Mouse (Mus musculus) MEL (cell line): ENCODE data around the gene Krt15. TPM values are rescaled to one million over a fixed set of nuclear protein-coding genes. Genes with fewer than 3 reads are reported as not detected.

Source experiments
- DNase-seq: peaks from one replicate; pipeline ENCODE4 v3.0.0; 2011; ENCODE audit warnings: low read depth, low spot score
- H3K27ac ChIP-seq: 2 replicates; pipeline ENCODE4 v1.5.1; 2012; ENCODE audit warnings: low read depth, mild to moderate bottlenecking, control low read depth, low read length, moderate library complexity; ENCODE audit not compliant: control insufficient read depth
- H3K27me3 ChIP-seq, 2 experiments: fragments of 150-350 bp in 1 of 2; sonication (generic) in 1 of 2; 2 replicates each; pipeline ENCODE4 v1.6.1; 2012; ENCODE audit warnings: low read length in 2 of 2, mild to moderate bottlenecking in 2 of 2, improper control_type of control experiment in 1 of 2, moderate library complexity in 1 of 2; ENCODE audit not compliant: insufficient read depth in 2 of 2, control insufficient read depth in 1 of 2
- H3K36me3 ChIP-seq, 2 experiments: 2 replicates each; pipeline ENCODE4 v1.6.1; 2012 to 2014; ENCODE audit warnings: low read length in 2 of 2, improper control_type of control experiment in 1 of 2, inconsistent platforms in 1 of 2, mild to moderate bottlenecking in 1 of 2; ENCODE audit not compliant: insufficient read depth in 2 of 2, control insufficient read depth in 1 of 2
- H3K4me1 ChIP-seq, 2 experiments: fragments of 150-350 bp in 1 of 2; sonication (generic) in 1 of 2; 2 replicates each; pipeline ENCODE4 v1.6.1; 2012; ENCODE audit warnings: low read length in 2 of 2, improper control_type of control experiment in 1 of 2, mild to moderate bottlenecking in 1 of 2; ENCODE audit not compliant: insufficient read depth in 2 of 2, control insufficient read depth in 1 of 2
- H3K4me3 ChIP-seq, 2 experiments: fragments of 150-350 bp in 1 of 2; sonication (generic) in 1 of 2; 2 replicates each; pipeline ENCODE4 v1.5.1; 2012; ENCODE audit warnings: low read depth in 2 of 2, low read length in 2 of 2, mild to moderate bottlenecking in 2 of 2, moderate library complexity in 2 of 2, control low read depth in 1 of 2, improper control_type of control experiment in 1 of 2; ENCODE audit not compliant: control insufficient read depth in 1 of 2, insufficient read depth in 1 of 2
- H3K79me2 ChIP-seq: 2 replicates; pipeline ENCODE4 v1.6.1; 2012; ENCODE audit warnings: mild to moderate bottlenecking, low read length, moderate library complexity; ENCODE audit not compliant: control insufficient read depth, poor library complexity, insufficient read depth
- H3K9ac ChIP-seq: 2 replicates; pipeline ENCODE4 v1.6.1; 2012; ENCODE audit warnings: low read depth, mild to moderate bottlenecking, control low read depth, low read length, moderate library complexity; ENCODE audit not compliant: control insufficient read depth, poor library complexity, severe bottlenecking
- H3K9me3 ChIP-seq: fragments of 150-350 bp; sonication (generic); replicated peaks from 2 replicates; pipeline ENCODE4 v1.6.1; 2012; ENCODE audit warnings: mild to moderate bottlenecking, low read length, improper control_type of control experiment, moderate library complexity; ENCODE audit not compliant: insufficient read depth
- CHD1 ChIP-seq: IDR thresholded peaks from 2 replicates; pipeline ENCODE4 v1.6.1; 2012; ENCODE audit warnings: low read depth, mild to moderate bottlenecking, inconsistent platforms, low read length, improper control_type of control experiment
- CHD2 ChIP-seq: IDR thresholded peaks from 2 replicates; pipeline ENCODE4 v1.6.1; 2011; ENCODE audit warnings: low read length, improper control_type of control experiment
- HCFC1 ChIP-seq: IDR thresholded peaks from 2 replicates; pipeline ENCODE4 v1.6.1; 2012; ENCODE audit warnings: low read depth, mild to moderate bottlenecking, inconsistent platforms, low read length, improper control_type of control experiment, moderate library complexity
- MAX ChIP-seq: IDR thresholded peaks from 2 replicates; pipeline ENCODE4 v1.6.1; 2011; ENCODE audit warnings: low read length, improper control_type of control experiment
- MXI1 ChIP-seq: IDR thresholded peaks from 2 replicates; pipeline ENCODE4 v1.6.1; 2011; ENCODE audit warnings: mild to moderate bottlenecking, low read depth, low read length, improper control_type of control experiment
- MYC ChIP-seq: IDR thresholded peaks from 2 replicates; pipeline ENCODE4 v1.6.1; 2011; ENCODE audit warnings: low read depth, mild to moderate bottlenecking, low read length, improper control_type of control experiment, moderate library complexity
- POLR2AphosphoS5 ChIP-seq: IDR thresholded peaks from 2 replicates; pipeline ENCODE4 v1.6.1; 2012; ENCODE audit warnings: low read depth, borderline replicate concordance, mild to moderate bottlenecking, inconsistent platforms, low read length, moderate library complexity, mixed read lengths
- RAD21 ChIP-seq: IDR thresholded peaks from 2 replicates; pipeline ENCODE4 v1.6.1; 2011; ENCODE audit warnings: mild to moderate bottlenecking, low read depth, low read length, improper control_type of control experiment
- TBP ChIP-seq: IDR thresholded peaks from 2 replicates; pipeline ENCODE4 v1.8.0; 2011; ENCODE audit warnings: low read depth, low read length, improper control_type of control experiment
- ZNF384 ChIP-seq: IDR thresholded peaks from 2 replicates; pipeline ENCODE4 v1.6.1; 2012; ENCODE audit warnings: low read depth, mild to moderate bottlenecking, inconsistent platforms, low read length, improper control_type of control experiment
- polyA plus RNA-seq, 2 experiments: library from polyadenylated mRNA; stranded (reverse) in 1 of 2; unstranded in 1 of 2; fragments of >175 nt in 1 of 2; fragments of >200 nt in 1 of 2; gene quantifications; 2 replicates each; pipeline versions ENCODE4 v1.2.1 to v1.2.4; 2012; ENCODE audit warnings: low replicate concordance in 2 of 2, low read depth in 1 of 2; ENCODE audit not compliant: insufficient read length in 2 of 2, insufficient read depth in 1 of 2, missing spikeins in 1 of 2
- total RNA-seq: library from RNA; depleted of rRNA; stranded (reverse); fragments of 300-350 nt; gene quantifications from 2 replicates; pipeline ENCODE4 v1.2.3, GENCODE M21; 2012

Krt15 gene
- total and polyA plus RNA-seq, 3 experiments: not detected

DNA sequence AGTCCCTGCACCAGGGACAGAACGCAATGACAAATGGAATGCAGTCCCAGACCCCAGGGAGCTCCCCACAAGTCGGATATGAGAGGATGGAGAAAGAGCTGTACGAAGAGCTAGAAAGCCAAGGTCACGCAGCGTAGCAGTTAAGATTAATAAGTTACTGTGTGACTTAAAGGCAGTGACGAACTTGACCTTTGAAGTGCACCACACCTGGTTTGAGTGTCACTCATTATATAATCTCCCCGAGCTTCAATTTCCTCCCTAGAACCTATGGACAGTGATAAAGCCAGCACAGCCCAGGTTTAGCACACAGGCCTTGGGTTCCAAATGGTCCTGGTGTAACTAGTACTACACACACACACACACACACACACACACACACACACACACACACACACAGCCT, 28.7 kb upstream of the Krt15 start:
- Histone ChIP-seq H3K27me3 (no peaks in the 10 kb centered on the region), H3K27ac (no peak overlapping the region), H3K36me3 (no peaks in the 10 kb centered on the region), H3K4me3 (no peak overlapping the region), H3K79me2 (no peaks in the 10 kb centered on the region), H3K9ac (no peak overlapping the region), H3K4me1 (no peaks in the 10 kb centered on the region), H3K9me3 (no peaks in the 10 kb centered on the region)
- DNase-seq: no peak
- TF ChIP-seq ZNF384 (no peak), CHD2 (no peak), RAD21 (no peak)

- Histone ChIP-seq H3K79me2 (no peaks in the 10 kb centered on the region), H3K27ac (no peak overlapping the region), H3K4me1 (no peaks in the 10 kb centered on the region), H3K9ac (no peak overlapping the region), H3K9me3 (no peaks in the 10 kb centered on the region), H3K36me3 (no peaks in the 10 kb centered on the region), H3K4me3 (no peak overlapping the region), H3K27me3 (no peaks in the 10 kb centered on the region)
- no peak for DNase-seq
- TF ChIP-seq MAX (no peak), POLR2AphosphoS5 (no peak), TBP (no peak), MXI1 (no peak), RAD21 (no peak)
These were observed 22.3 kb upstream of the Krt15 start for GRCm38 (mm10) chr11:100157908-100158477.

DNA sequence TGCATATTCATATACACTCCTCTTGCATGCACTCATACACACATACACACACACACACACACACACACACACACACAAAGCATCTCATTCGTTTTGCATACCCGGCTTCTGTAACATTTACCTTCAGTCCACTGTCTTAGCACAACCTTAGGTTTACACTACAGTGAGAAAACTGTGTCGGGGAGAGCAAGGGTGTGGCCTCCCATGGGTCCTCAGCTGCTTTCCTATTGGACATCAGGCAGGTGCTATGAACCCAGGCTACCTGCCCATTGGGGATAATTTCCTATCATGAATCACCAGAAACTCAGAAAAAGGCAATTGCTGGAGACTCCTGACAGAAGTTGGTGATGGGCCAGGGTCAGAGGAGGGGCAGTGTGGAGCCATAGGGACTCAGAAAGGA, 21.6 kb upstream of the Krt15 start:
- H3K4me1 ChIP-seq: no peaks in the 10 kb centered on the region
- no peaks in the 10 kb centered on the region for H3K9me3 ChIP-seq
- H3K4me3 ChIP-seq: no peak overlapping the region
- DNase-seq: no peak
- no peak overlapping the region for H3K9ac ChIP-seq
- no peak overlapping the region for H3K27ac ChIP-seq
- H3K27me3 ChIP-seq: no peaks in the 10 kb centered on the region
- no peaks in the 10 kb centered on the region for H3K79me2 ChIP-seq
- H3K36me3 ChIP-seq: no peaks in the 10 kb centered on the region
- no peak for TF ChIP-seq MYC
- no peak for TF ChIP-seq POLR2AphosphoS5
- no peak for TF ChIP-seq HCFC1
- TF ChIP-seq ZNF384: no peak
- TF ChIP-seq CHD1: no peak
